Mouse (Mus musculus) limb, embryonic 12.5 days (tissue): ENCODE measurements at regions not wholly inside any gene's neighbourhood (a gene's known extent, or its start where the extent isn't known, plus 50 kb on each side); places are given as distances from the start of the nearest gene placed in this dataset.

Source experiments
- ATAC-seq: fragments of 200-750 bp; cut with Nextera tagmentation; 2 replicates; pipeline ENCODE4 v1.8.0; 2017; ENCODE audit warnings: low read depth, moderate TSS enrichment; ENCODE audit not compliant: insufficient number of reproducible peaks, insufficient read depth, low FRiP score, low TSS enrichment
- H3K27ac ChIP-seq: fragments of 300-500 bp; sonication (generic); 2 replicates; pipeline ENCODE4 v1.5.1; 2016; ENCODE audit warnings: mild to moderate bottlenecking, moderate library complexity
- H3K27me3 ChIP-seq: fragments of 300-500 bp; sonication (generic); 2 replicates; pipeline ENCODE4 v1.6.1; 2016; ENCODE audit warnings: mild to moderate bottlenecking, moderate library complexity
- H3K36me3 ChIP-seq: fragments of 300-500 bp; sonication (generic); 2 replicates; pipeline ENCODE4 v1.6.1; 2016; ENCODE audit warnings: mild to moderate bottlenecking, moderate library complexity
- H3K4me1 ChIP-seq: fragments of 300-500 bp; sonication (generic); replicated peaks from 2 replicates; pipeline ENCODE4 v1.6.1; 2016
- H3K4me2 ChIP-seq: fragments of 300-500 bp; sonication (generic); 2 replicates; pipeline ENCODE4 v1.6.1; 2016; ENCODE audit warnings: mild to moderate bottlenecking, moderate library complexity
- H3K4me3 ChIP-seq: fragments of 300-500 bp; sonication (generic); replicated peaks from 2 replicates; pipeline ENCODE4 v1.5.1; 2016; ENCODE audit warnings: mild to moderate bottlenecking
- H3K9ac ChIP-seq: fragments of 300-500 bp; sonication (generic); replicated peaks from 2 replicates; pipeline ENCODE4 v1.6.1; 2016; ENCODE audit warnings: mild to moderate bottlenecking, moderate library complexity
- H3K9me3 ChIP-seq: fragments of 300-500 bp; sonication (generic); 2 replicates; pipeline ENCODE4 v1.6.1; 2016; ENCODE audit warnings: mild to moderate bottlenecking, moderate library complexity
- WGBS: fragments of 180-500 bp; shearing (Covaris S2); methylation state at CpG from one replicate; pipeline ENCODE4 v1.1.7; 2016; 5-methylcytosine and 5-hydroxymethylcytosine counted together

- WGBS, result 78% methylated on average over 1 of the region's 1 CpGs
Measured at GRCm38 (mm10) chr1:193966652-193967555, 596.8 kb upstream of the Camk1g start.

DNA sequence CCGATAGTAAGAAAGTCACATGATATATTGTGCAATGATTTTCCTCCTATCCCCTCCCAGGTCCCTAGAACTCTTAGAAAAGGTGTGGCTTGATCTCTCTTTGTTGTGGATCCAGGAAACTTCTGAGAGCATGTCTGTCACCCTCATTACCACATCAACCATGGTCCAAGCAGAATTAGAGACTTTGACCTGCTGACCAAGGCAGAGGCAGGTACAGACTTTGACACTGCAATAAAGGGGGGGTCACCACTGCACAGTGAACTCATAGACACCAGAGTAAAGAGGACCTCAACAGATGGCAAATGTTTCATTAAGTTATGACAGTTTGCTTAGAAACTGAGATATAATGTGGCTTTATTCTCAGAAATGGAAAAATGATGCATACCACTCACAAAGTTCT is 595.2 kb upstream of the Camk1g start:
- Histone ChIP-seq H3K36me3 (no peaks in the 10 kb centered on the region), H3K27me3 (0 out of 2 replicates have a peak, but pooled peaks cover 3% of the 10 kb centered on the region), H3K4me2 (no peak overlapping the region), H3K4me1 (no peaks in the 10 kb centered on the region), H3K4me3 (no peak overlapping the region), H3K27ac (no peak overlapping the region), H3K9me3 (no peaks in the 10 kb centered on the region), H3K9ac (no peak overlapping the region)
- 90% methylated on average over 1 of the region's 1 CpGs for WGBS
- ATAC-seq, result no peak

More at GRCm38 (mm10) chr1:193966652-193967555, 596.8 kb upstream of the Camk1g start:
- no peak overlapping the region for H3K27ac ChIP-seq
- no peak for ATAC-seq
- H3K36me3 ChIP-seq, result no peaks in the 10 kb centered on the region
- H3K27me3 ChIP-seq, result 0 out of 2 replicates have a peak, but pooled peaks cover 3% of the 10 kb centered on the region
- H3K4me3 ChIP-seq, result no peak overlapping the region
- peaks cover 4% of the 10 kb centered on the region for H3K4me1 ChIP-seq
- no peaks in the 10 kb centered on the region for H3K9me3 ChIP-seq
- no peak overlapping the region for H3K9ac ChIP-seq
- no peak overlapping the region for H3K4me2 ChIP-seq

DNA sequence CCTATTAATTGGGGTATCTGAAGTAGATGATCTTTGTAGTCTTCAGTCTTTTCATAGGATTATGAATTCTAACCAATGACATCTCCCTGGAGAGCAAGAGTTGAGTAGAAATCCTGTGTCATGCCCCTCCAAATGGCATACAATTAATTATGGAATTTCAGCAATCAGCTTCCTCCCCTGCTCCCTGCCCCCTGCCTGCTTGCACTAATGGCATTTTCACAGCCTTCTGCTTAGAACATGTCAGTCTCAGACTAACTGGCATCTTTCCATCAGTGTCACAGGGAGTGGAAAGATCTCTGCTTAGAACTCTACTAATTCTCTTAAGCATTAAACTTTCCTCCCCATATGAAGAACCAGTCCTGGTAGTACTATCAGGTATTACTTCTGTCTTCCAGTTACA is 581.8 kb upstream of the Camk1g start:
- Histone ChIP-seq H3K4me2 (no peak overlapping the region), H3K9ac (no peak overlapping the region), H3K27ac (no peak overlapping the region), H3K36me3 (no peaks in the 10 kb centered on the region), H3K27me3 (no peaks in the 10 kb centered on the region), H3K4me1 (no peaks in the 10 kb centered on the region), H3K9me3 (no peaks in the 10 kb centered on the region), H3K4me3 (no peak overlapping the region)
- ATAC-seq, result no peak

GRCm38 (mm10) chr1:193949817-193950216 is 579.7 kb upstream of the Camk1g start:
- Histone ChIP-seq H3K4me2 (no peak overlapping the region), H3K4me1 (no peaks in the 10 kb centered on the region), H3K36me3 (no peaks in the 10 kb centered on the region), H3K27ac (no peak overlapping the region), H3K9ac (no peak overlapping the region), H3K27me3 (peaks cover 2% of the 10 kb centered on the region; the same call in 1 of the 2 replicates), H3K4me3 (no peak overlapping the region), H3K9me3 (no peaks in the 10 kb centered on the region)
- ATAC-seq, result no peak

GRCm38 (mm10) chr1:193946953-193947586 is 577.0 kb upstream of the Camk1g start:
- H3K9ac ChIP-seq, result no peak overlapping the region
- WGBS, result 72% methylated on average over 6 of the region's 6 CpGs
- no peak for ATAC-seq
- H3K4me2 ChIP-seq, result no peak overlapping the region
- H3K4me3 ChIP-seq, result no peak overlapping the region
- peaks cover 10% of the 10 kb centered on the region for H3K27me3 ChIP-seq
- H3K9me3 ChIP-seq, result no peaks in the 10 kb centered on the region
- H3K27ac ChIP-seq, result no peak overlapping the region
- no peaks in the 10 kb centered on the region for H3K4me1 ChIP-seq
- H3K36me3 ChIP-seq, result no peaks in the 10 kb centered on the region

DNA sequence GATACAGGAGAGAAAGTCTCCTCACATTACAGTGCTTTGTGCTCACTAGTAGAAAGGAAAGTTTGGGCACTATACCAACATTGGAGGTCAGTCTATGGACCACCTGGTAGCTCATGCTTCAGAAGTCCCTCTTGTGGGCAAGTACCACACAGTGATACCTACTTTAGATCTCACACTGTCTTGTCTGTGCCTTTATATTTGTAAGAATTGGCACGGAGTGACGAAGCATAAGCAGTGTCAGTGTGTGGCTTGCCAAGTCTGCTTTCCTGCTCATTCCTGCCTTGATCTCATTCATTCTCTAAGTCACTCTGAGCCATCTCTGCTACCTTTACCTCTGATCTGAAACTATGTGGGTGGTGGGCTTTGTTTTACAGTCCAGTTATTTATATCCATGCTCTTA is 565.9 kb upstream of the Camk1g start:
- no peak for ATAC-seq
- 91% methylated on average over 2 of the region's 2 CpGs for WGBS
- Histone ChIP-seq H3K4me3 (no peak overlapping the region), H3K27ac (no peak overlapping the region), H3K9me3 (no peaks in the 10 kb centered on the region), H3K27me3 (peaks cover 13% of the 10 kb centered on the region; the same call in 1 of the 2 replicates), H3K36me3 (no peaks in the 10 kb centered on the region), H3K4me1 (no peaks in the 10 kb centered on the region), H3K4me2 (no peak overlapping the region), H3K9ac (no peak overlapping the region)

- H3K9ac ChIP-seq, result no peak overlapping the region
- ATAC-seq, result no peak
- H3K27ac ChIP-seq, result no peak overlapping the region
- H3K27me3 ChIP-seq, result peaks cover 11% of the 10 kb centered on the region; the same call in 1 of the 2 replicates
- H3K4me1 ChIP-seq, result no peaks in the 10 kb centered on the region
- 16% methylated on average over 1 of the region's 1 CpGs for WGBS
- no peak overlapping the region for H3K4me3 ChIP-seq
- H3K4me2 ChIP-seq, result no peak overlapping the region
- H3K9me3 ChIP-seq, result no peaks in the 10 kb centered on the region
- no peaks in the 10 kb centered on the region for H3K36me3 ChIP-seq
Measured at GRCm38 (mm10) chr1:193934308-193934707, 564.2 kb upstream of the Camk1g start.

DNA sequence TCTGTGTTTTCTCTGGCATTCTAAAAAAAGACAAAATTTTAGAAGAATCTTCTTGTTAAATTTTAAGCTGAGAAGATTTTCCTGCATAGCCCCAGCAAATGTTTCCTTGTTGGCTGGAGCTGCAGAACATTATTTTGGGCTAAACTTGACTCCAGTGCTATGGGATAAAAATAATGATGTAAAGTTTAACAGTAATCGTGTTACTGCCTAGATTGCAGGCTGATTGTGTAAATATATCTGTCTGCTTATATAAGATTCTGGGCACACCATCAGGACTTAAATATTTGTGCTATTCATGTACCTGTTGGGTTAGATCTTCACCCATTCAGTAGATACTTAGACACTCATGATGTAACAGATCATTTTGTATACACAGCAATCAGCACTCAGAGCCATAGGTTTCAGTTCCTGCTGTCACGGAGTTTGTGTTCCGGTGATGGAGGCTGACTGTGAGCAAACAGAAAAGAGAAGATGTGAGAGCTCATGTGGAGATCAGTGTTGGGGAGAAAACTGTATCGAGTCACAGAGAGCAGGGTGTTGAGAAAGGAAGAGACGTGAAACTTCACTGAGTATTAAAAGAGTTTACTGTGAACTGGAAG is 561.1 kb upstream of the Camk1g start:
- 0 out of 2 replicates have a peak, but pooled peaks cover 3% of the 10 kb centered on the region for H3K27me3 ChIP-seq
- no peaks in the 10 kb centered on the region for H3K36me3 ChIP-seq
- H3K4me1 ChIP-seq, result no peaks in the 10 kb centered on the region
- H3K9ac ChIP-seq, result no peak overlapping the region
- H3K9me3 ChIP-seq, result no peaks in the 10 kb centered on the region
- WGBS, result 86% methylated on average over 5 of the region's 5 CpGs
- H3K27ac ChIP-seq, result no peak overlapping the region
- no peak for ATAC-seq
- H3K4me3 ChIP-seq, result no peak overlapping the region
- no peak overlapping the region for H3K4me2 ChIP-seq

- Histone ChIP-seq H3K27ac (no peak overlapping the region), H3K4me2 (no peak overlapping the region), H3K4me3 (no peak overlapping the region), H3K9me3 (no peaks in the 10 kb centered on the region), H3K36me3 (no peaks in the 10 kb centered on the region), H3K9ac (no peak overlapping the region), H3K27me3 (no peaks in the 10 kb centered on the region), H3K4me1 (no peaks in the 10 kb centered on the region)
- 70% methylated on average over 4 of the region's 4 CpGs for WGBS
- no peak for ATAC-seq
Measured at GRCm38 (mm10) chr1:193928607-193929006, 558.5 kb upstream of the Camk1g start.

GRCm38 (mm10) chr1:193922756-193923155 is 552.7 kb upstream of the Camk1g start:
- Histone ChIP-seq H3K4me3 (no peak overlapping the region), H3K36me3 (no peaks in the 10 kb centered on the region), H3K27ac (no peak overlapping the region), H3K4me2 (no peak overlapping the region), H3K9me3 (no peaks in the 10 kb centered on the region), H3K4me1 (no peaks in the 10 kb centered on the region), H3K27me3 (no peaks in the 10 kb centered on the region), H3K9ac (no peak overlapping the region)
- 81% methylated on average over 4 of the region's 4 CpGs for WGBS
- ATAC-seq, result no peak

- Histone ChIP-seq H3K4me3 (no peak overlapping the region), H3K4me1 (no peaks in the 10 kb centered on the region), H3K27ac (no peak overlapping the region), H3K36me3 (no peaks in the 10 kb centered on the region), H3K9ac (no peak overlapping the region), H3K9me3 (no peaks in the 10 kb centered on the region), H3K27me3 (no peaks in the 10 kb centered on the region), H3K4me2 (no peak overlapping the region)
- 53% methylated on average over 3 of the region's 3 CpGs for WGBS
- ATAC-seq, result no peak
Measured at GRCm38 (mm10) chr1:193919243-193919642, 549.1 kb upstream of the Camk1g start.
